Mouse (Mus musculus): ENCODE data around the gene Ovol1. TPM values are rescaled to one million over a fixed set of nuclear protein-coding genes. Genes with fewer than 3 reads are reported as not detected.

The Ovol1 gene
- total and polyA plus RNA-seq, 3 experiments: 0.05 TPM; not detected in 2

- TF ChIP-seq GATA2 (IDR thresholded peaks at IDR 0.05; ENCODE audit: borderline replicate concordance, low read depth, low read length): no peak
- TF ChIP-seq CTCF (IDR thresholded peaks at IDR 0.05; ENCODE audit: low read depth, low read length): no peak
- TF ChIP-seq POLR2AphosphoS5 (IDR thresholded peaks at IDR 0.05; ENCODE audit: insufficient replicate concordance, low read depth, low read length): no peak
- Histone ChIP-seq H3K36me3 (replicated peaks) (no peaks in the 10 kb centered on the region), H3K4me1 (ENCODE audit: insufficient read depth, low read depth, low read length) (peaks cover 25% of the 10 kb centered on the region), H3K9me3 (replicated peaks) (no peaks in the 10 kb centered on the region), H3K4me3 (ENCODE audit: low read depth, low read length) (no peak overlapping the region), H3K27me3 (ENCODE audit: insufficient read depth, low read length) (peaks cover 14% of the 10 kb centered on the region)
- ATAC-seq (ENCODE audit: extremely low read depth, insufficient number of reproducible peaks, low FRiP score, poor library complexity, severe bottlenecking) (no peak), DNase-seq (ENCODE audit: low spot score) (no peak)
Measured at GRCm38 (mm10) chr19:5518721-5519120, 41.7 kb downstream of the Ovol1 start.

GRCm38 (mm10) chr19:5516906-5517505 lies 43.4 kb downstream of the Ovol1 start:
- Histone ChIP-seq H3K27me3 (ENCODE audit: insufficient read depth, low read length) (peaks cover 7% of the 10 kb centered on the region; the same call in 1 of the 2 replicates), H3K9me3 (replicated peaks) (no peaks in the 10 kb centered on the region), H3K4me3 (ENCODE audit: low read depth, low read length) (no peak overlapping the region), H3K4me1 (ENCODE audit: insufficient read depth, low read depth, low read length) (peaks cover 32% of the 10 kb centered on the region), H3K36me3 (replicated peaks) (no peaks in the 10 kb centered on the region)
- TF ChIP-seq POLR2AphosphoS5 (IDR thresholded peaks at IDR 0.05; ENCODE audit: insufficient replicate concordance, low read depth, low read length) (no peak), GATA2 (IDR thresholded peaks at IDR 0.05; ENCODE audit: borderline replicate concordance, low read depth, low read length) (no peak), GATA1 (IDR thresholded peaks at IDR 0.05; ENCODE audit: borderline replicate concordance, low read length) (no peak), CTCF (IDR thresholded peaks at IDR 0.05; ENCODE audit: low read depth, low read length) (no peak)
- DNase-seq (ENCODE audit: low spot score) (no peak), ATAC-seq (ENCODE audit: extremely low read depth, insufficient number of reproducible peaks, low FRiP score, poor library complexity, severe bottlenecking) (no peak)

GRCm38 (mm10) chr19:5515840-5516777 lies 44.3 kb downstream of the Ovol1 start:
- no peak for DNase-seq (ENCODE audit: low spot score)
- TF ChIP-seq GATA2 (IDR thresholded peaks at IDR 0.05; ENCODE audit: borderline replicate concordance, low read depth, low read length) (no peak), GATA1 (IDR thresholded peaks at IDR 0.05; ENCODE audit: borderline replicate concordance, low read length) (no peak), POLR2AphosphoS5 (IDR thresholded peaks at IDR 0.05; ENCODE audit: insufficient replicate concordance, low read depth, low read length) (no peak), TAL1 (conservative IDR thresholded peaks at IDR 0.05; ENCODE audit: low read depth, low read length) (no peak), CTCF (IDR thresholded peaks at IDR 0.05; ENCODE audit: low read depth, low read length) (no peak)
- no peak for ATAC-seq (ENCODE audit: extremely low read depth, insufficient number of reproducible peaks, low FRiP score, poor library complexity, severe bottlenecking)

GRCm38 (mm10) chr19:5513005-5513349 lies 47.5 kb downstream of the Ovol1 start:
- H3K27me3 ChIP-seq (ENCODE audit: insufficient read depth, low read length): no peaks in the 10 kb centered on the region; the same call in 1 of the 2 replicates
- TF ChIP-seq CTCF (IDR thresholded peaks at IDR 0.05; ENCODE audit: low read depth, low read length) (no peak), POLR2AphosphoS5 (IDR thresholded peaks at IDR 0.05; ENCODE audit: insufficient replicate concordance, low read depth, low read length) (no peak), GATA2 (IDR thresholded peaks at IDR 0.05; ENCODE audit: borderline replicate concordance, low read depth, low read length) (no peak), TAL1 (conservative IDR thresholded peaks at IDR 0.05; ENCODE audit: low read depth, low read length) (no peak), GATA1 (IDR thresholded peaks at IDR 0.05; ENCODE audit: borderline replicate concordance, low read length) (no peak)
- H3K36me3 ChIP-seq (replicated peaks): no peaks in the 10 kb centered on the region
- DNase-seq (ENCODE audit: low spot score) (no peak), ATAC-seq (ENCODE audit: extremely low read depth, insufficient number of reproducible peaks, low FRiP score, poor library complexity, severe bottlenecking) (no peak)
- H3K9me3 ChIP-seq (replicated peaks): no peaks in the 10 kb centered on the region
- peak overlapping the region; percentile 13; the same call in 1 of the 2 replicates for H3K4me3 ChIP-seq (ENCODE audit: low read depth, low read length)
- peaks cover 58% of the 10 kb centered on the region for H3K4me1 ChIP-seq (ENCODE audit: insufficient read depth, low read depth, low read length)

More at GRCm38 (mm10) chr19:5515840-5516777, 44.3 kb downstream of the Ovol1 start:
- peaks cover 41% of the 10 kb centered on the region for H3K4me1 ChIP-seq (ENCODE audit: insufficient read depth, low read depth, low read length)
- H3K9me3 ChIP-seq (replicated peaks): no peaks in the 10 kb centered on the region
- no peak overlapping the region for H3K4me3 ChIP-seq (ENCODE audit: low read depth, low read length)
- peaks cover under 1% of the 10 kb centered on the region; the same call in 1 of the 2 replicates for H3K27me3 ChIP-seq (ENCODE audit: insufficient read depth, low read length)
- H3K36me3 ChIP-seq (replicated peaks): no peaks in the 10 kb centered on the region

- H3K4me3 ChIP-seq (ENCODE audit: low read depth, low read length): peak overlapping the region; percentile 13; the same call in 1 of the 2 replicates
- no peaks in the 10 kb centered on the region for H3K9me3 ChIP-seq (replicated peaks)
- no peaks in the 10 kb centered on the region for H3K36me3 ChIP-seq (replicated peaks)
- no peak for TF ChIP-seq TAL1 (conservative IDR thresholded peaks at IDR 0.05; ENCODE audit: low read depth, low read length)
- no peak for TF ChIP-seq POLR2AphosphoS5 (IDR thresholded peaks at IDR 0.05; ENCODE audit: insufficient replicate concordance, low read depth, low read length)
- TF ChIP-seq GATA2 (IDR thresholded peaks at IDR 0.05; ENCODE audit: borderline replicate concordance, low read depth, low read length): no peak
- ATAC-seq (ENCODE audit: extremely low read depth, insufficient number of reproducible peaks, low FRiP score, poor library complexity, severe bottlenecking): no peak
- peaks cover 56% of the 10 kb centered on the region for H3K4me1 ChIP-seq (ENCODE audit: insufficient read depth, low read depth, low read length)
- peak; percentile 63 for DNase-seq (ENCODE audit: low spot score)
- H3K27me3 ChIP-seq (ENCODE audit: insufficient read depth, low read length): no peaks in the 10 kb centered on the region; the same call in 1 of the 2 replicates
Measured at GRCm38 (mm10) chr19:5512091-5513004, 48.1 kb downstream of the Ovol1 start.
